Comparison of ENCODE assay signal across 22 mouse cellular contexts in the genomic region with DNA sequence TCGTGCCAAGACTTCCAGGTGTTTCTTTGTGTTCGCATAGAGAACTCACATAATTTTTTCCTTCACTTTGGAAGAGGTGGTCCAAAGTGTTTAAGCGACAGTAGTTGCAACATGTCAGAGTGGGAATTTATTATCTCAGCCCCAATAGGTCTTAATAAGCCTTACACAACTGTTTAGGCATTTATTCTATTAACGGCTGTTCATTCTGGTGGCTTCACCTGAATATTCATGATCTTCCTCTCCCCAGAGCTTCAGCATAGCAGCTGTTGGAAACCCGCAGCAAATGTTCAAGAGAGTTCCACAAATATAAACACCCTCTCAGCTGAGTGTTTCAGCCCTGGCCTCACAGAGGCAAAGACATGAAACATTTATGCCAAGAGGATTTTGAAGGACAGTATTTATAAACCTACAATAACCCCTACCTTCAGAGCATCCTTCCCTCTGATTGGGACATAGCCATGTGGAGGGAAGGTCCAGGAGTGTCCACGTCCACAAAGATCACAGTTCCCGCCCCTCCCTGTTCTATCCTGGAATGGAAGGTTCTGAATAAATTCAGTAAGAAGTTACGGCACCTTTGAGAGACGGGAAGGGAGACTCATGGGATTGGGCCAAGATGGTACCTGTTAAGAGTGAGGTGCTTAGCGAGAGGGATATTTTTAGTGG.
DNase-seq lines count a peak whose midpoint lies in the region; ATAC-seq lines count a peak whose summit lies in the region.
"Had no signal": no experiment of that assay in that cellular context is flagged by ENCODE, and none has a peak within 500 bp of the region (broad histone marks: within the 10 kb centered on the region; RNA-seq: fewer than 3 reads in every experiment).

No protein-coding gene starts in this region.

- no peaks in the 10 kb centered on the region for H3K9me3 ChIP-seq in neural tube, embryonic 11.5 days (ENCODE audit: control insufficient read depth, low read length)
- no peaks in the 10 kb centered on the region for H3K9me3 ChIP-seq in hindbrain, embryonic 13.5 days
- H3K9me3 ChIP-seq in midbrain, embryonic 14.5 days (ENCODE audit: control insufficient read depth, low read length): no peaks in the 10 kb centered on the region
- no peaks in the 10 kb centered on the region for H3K9me3 ChIP-seq in neural tube, embryonic 15.5 days (replicated peaks)
- H3K9me3 ChIP-seq: embryonic facial prominence, embryonic 13.5 days; limb, embryonic 10.5 days; stomach, embryonic 15.5 days had no signal

- H3K36me3 ChIP-seq in neural tube, embryonic 11.5 days (ENCODE audit: control insufficient read depth, insufficient read depth, low read length): no peaks in the 10 kb centered on the region
- no peaks in the 10 kb centered on the region for H3K36me3 ChIP-seq in hindbrain, embryonic 13.5 days
- H3K36me3 ChIP-seq in midbrain, embryonic 14.5 days (ENCODE audit: control insufficient read depth, insufficient read depth, low read length): no peaks in the 10 kb centered on the region
- no peaks in the 10 kb centered on the region for H3K36me3 ChIP-seq in neural tube, embryonic 15.5 days
- H3K36me3 ChIP-seq: embryonic facial prominence, embryonic 13.5 days; limb, embryonic 10.5 days; stomach, embryonic 15.5 days had no signal

- no peak overlapping the region for H3K4me2 ChIP-seq in neural tube, embryonic 11.5 days (ENCODE audit: low read depth)
- no peak overlapping the region for H3K4me2 ChIP-seq in hindbrain, embryonic 13.5 days
- H3K4me2 ChIP-seq in midbrain, embryonic 14.5 days (ENCODE audit: low read length): no peak overlapping the region
- H3K4me2 ChIP-seq in neural tube, embryonic 15.5 days: no peak overlapping the region
- H3K4me2 ChIP-seq: embryonic facial prominence, embryonic 13.5 days; lung, embryonic 14.5 days; stomach, embryonic 15.5 days had no signal

- H3K4me3 ChIP-seq in neural tube, embryonic 11.5 days (ENCODE audit: low read depth, low read length): no peak overlapping the region
- H3K4me3 ChIP-seq in hindbrain, embryonic 13.5 days: no peak overlapping the region
- no peak overlapping the region for H3K4me3 ChIP-seq in midbrain, embryonic 14.5 days (replicated peaks; ENCODE audit: low read depth, low read length)
- no peak overlapping the region for H3K4me3 ChIP-seq in neural tube, embryonic 15.5 days (replicated peaks)
- H3K4me3 ChIP-seq: embryonic facial prominence, embryonic 13.5 days; limb, embryonic 10.5 days; stomach, embryonic 15.5 days had no signal

- intact Hi-C loops in gastrocnemius, postnatal 36 days (cut with DNase I): no loop called here

- H3K9ac ChIP-seq in neural tube, embryonic 11.5 days (ENCODE audit: low read length): no peak overlapping the region
- H3K9ac ChIP-seq in hindbrain, embryonic 13.5 days: no peak overlapping the region
- H3K9ac ChIP-seq in midbrain, embryonic 14.5 days (replicated peaks; ENCODE audit: low read length): no peak overlapping the region
- H3K9ac ChIP-seq in neural tube, embryonic 15.5 days (replicated peaks): no peak overlapping the region
- H3K9ac ChIP-seq: embryonic facial prominence, embryonic 13.5 days; lung, embryonic 14.5 days; stomach, embryonic 15.5 days had no signal

- WGBS in neural tube, embryonic 11.5 days: 81% methylated on average over 10 of the region's 10 CpGs
- WGBS in hindbrain, embryonic 13.5 days: 58% methylated on average over 10 of the region's 10 CpGs
- WGBS in midbrain, embryonic 14.5 days: 66% methylated on average over 10 of the region's 10 CpGs
- WGBS in neural tube, embryonic 15.5 days: 52% methylated on average over 10 of the region's 10 CpGs

- peak; percentile 52; the same call in 1 of the 2 replicates for ATAC-seq in neural tube, embryonic 11.5 days (ENCODE audit: insufficient read depth, low FRiP score, low TSS enrichment)
- ATAC-seq in hindbrain, embryonic 13.5 days (ENCODE audit: low FRiP score): 0 out of 2 replicates have a peak, but pooled peaks have one; percentile 43
- ATAC-seq in midbrain, embryonic 14.5 days (ENCODE audit: low FRiP score, low TSS enrichment): 0 out of 2 replicates have a peak, but pooled peaks have one; percentile 25
- peak; percentile 47; the same call in 1 of the 2 replicates for ATAC-seq in neural tube, embryonic 15.5 days (ENCODE audit: low FRiP score)
- ATAC-seq: intestine, embryonic 16.5 days had no signal

- H3K27me3 ChIP-seq in neural tube, embryonic 11.5 days (ENCODE audit: control insufficient read depth, insufficient read depth, low read length): no peaks in the 10 kb centered on the region
- H3K27me3 ChIP-seq in hindbrain, embryonic 13.5 days: no peaks in the 10 kb centered on the region
- H3K27me3 ChIP-seq in midbrain, embryonic 14.5 days (ENCODE audit: control insufficient read depth, insufficient read depth, low read length): no peaks in the 10 kb centered on the region
- no peaks in the 10 kb centered on the region for H3K27me3 ChIP-seq in neural tube, embryonic 15.5 days (replicated peaks)
- H3K27me3 ChIP-seq: embryonic facial prominence, embryonic 13.5 days; stomach, embryonic 15.5 days had no signal

- DNase-seq in neural tube, embryonic 11.5 days (ENCODE audit: low spot score): no peak
- DNase-seq in neural tube, embryonic 10.5 days (ENCODE audit: extremely low spot score, low spot score): no peak
- DNase-seq in midbrain, embryonic 14.5 days: peak; percentile 60
- DNase-seq in thymus, postnatal 25 days: no peak
- no peak for DNase-seq in retina, embryonic 14.5 days (ENCODE audit: low spot score)
- no peak for DNase-seq in gastrocnemius, postnatal 36 days
- DNase-seq: adrenal gland, adult 2 months; cerebellum, adult 11 months; cerebellum, postnatal 14 days; heart, adult 11 months; heart, postnatal 4 days; kidney, postnatal 36 days; lung, embryonic 14.5 days; lung, postnatal 4 days; right cerebral cortex, postnatal 25 days; thymus, adult 18-20 months had no signal

- no peak overlapping the region for H3K27ac ChIP-seq in neural tube, embryonic 11.5 days (ENCODE audit: low read depth, low read length)
- peak overlapping the region; percentile 44; the same call in 1 of the 2 replicates for H3K27ac ChIP-seq in hindbrain, embryonic 13.5 days
- no peak overlapping the region for H3K27ac ChIP-seq in midbrain, embryonic 14.5 days (replicated peaks; ENCODE audit: low read depth, low read length)
- 0 out of 2 replicates have a peak overlapping the region, but pooled peaks have one; percentile 23 for H3K27ac ChIP-seq in neural tube, embryonic 15.5 days (replicated peaks)
- H3K27ac ChIP-seq: embryonic facial prominence, embryonic 13.5 days; limb, embryonic 10.5 days; stomach, embryonic 15.5 days had no signal

- H3K4me1 ChIP-seq in neural tube, embryonic 11.5 days (ENCODE audit: control insufficient read depth, insufficient read depth, low read length): no peaks in the 10 kb centered on the region
- no peaks in the 10 kb centered on the region for H3K4me1 ChIP-seq in hindbrain, embryonic 13.5 days (replicated peaks)
- no peaks in the 10 kb centered on the region for H3K4me1 ChIP-seq in midbrain, embryonic 14.5 days (ENCODE audit: control insufficient read depth, insufficient read depth, low read length)
- H3K4me1 ChIP-seq in neural tube, embryonic 15.5 days: no peaks in the 10 kb centered on the region
- H3K4me1 ChIP-seq: stomach, embryonic 15.5 days had no signal

Comparison
In these comparisons a context has a peak if more than half of its experiments do, and no peak if none do; other contexts are left out.
1. H3K27ac ChIP-seq: peak in hindbrain, embryonic 13.5 days (single experiment) and neural tube, embryonic 15.5 days (single experiment); none in neural tube, embryonic 11.5 days (single experiment) and midbrain, embryonic 14.5 days (single experiment).
2. Peak in every context shown above with its lines, with median percentiles within 50 percentile points of each other: ATAC-seq.